Mouse (Mus musculus) kidney, adult 11 months (tissue): Measurements from ENCODE around the gene Gm10272.
"Not testable (repeated sequence)": the region's sequence is repeated elsewhere in the genome, so short reads cannot be mapped to it uniquely, and the experiment has no call there.

Experiments
- DNase-seq: peaks from one replicate; pipeline ENCODE4 v3.0.0; 2022

Gm10272 gene

GRCm38 (mm10) chr10:77706326-77706725, at the start of gene Gm10272:
Gm10272 (plus strand) TSS chr10:77706626.
- DNase-seq, result no peak

- DNase-seq, result peak; percentile 39
Observed at GRCm38 (mm10) chr10:77658286-77658994, 48.0 kb upstream of the Gm10272 start.

DNA sequence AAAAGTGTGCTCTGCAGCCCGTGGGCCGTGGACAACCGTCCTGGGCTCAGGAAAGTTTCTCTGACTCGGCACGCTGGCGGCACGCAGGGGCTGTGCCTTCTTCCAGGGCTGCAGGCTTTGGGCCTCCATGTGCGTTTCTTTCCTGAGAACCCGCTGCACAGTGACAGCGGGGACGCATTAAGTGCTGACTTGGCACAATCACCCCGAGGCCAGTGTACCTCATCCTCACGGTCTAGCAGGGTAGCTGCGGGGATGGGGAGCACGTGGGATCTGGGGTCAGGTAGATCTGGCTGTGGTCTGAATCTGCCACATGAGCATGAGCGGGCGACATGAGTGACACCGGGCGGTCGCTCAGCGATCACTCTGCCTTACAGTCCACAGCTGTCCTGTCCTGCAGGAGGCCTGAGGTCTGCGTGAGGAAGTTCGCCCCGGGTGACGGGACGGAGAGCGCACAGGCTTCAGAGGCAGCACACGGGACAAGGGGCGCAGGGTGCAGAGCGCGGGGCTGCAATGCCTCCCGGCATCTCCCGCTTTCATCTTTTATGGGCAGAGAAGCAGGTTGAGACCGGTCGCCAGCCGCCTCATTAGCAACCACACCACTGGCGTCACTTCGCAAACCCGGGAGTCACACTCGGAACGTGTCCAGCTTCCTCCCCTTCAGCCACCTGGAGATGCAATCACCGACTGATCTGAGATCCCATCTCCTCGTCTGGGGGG, 42.3 kb upstream of the Gm10272 start:
- no peak for DNase-seq

- no peak for DNase-seq
Observed at GRCm38 (mm10) chr10:77666342-77666741, 40.1 kb upstream of the Gm10272 start.

DNA sequence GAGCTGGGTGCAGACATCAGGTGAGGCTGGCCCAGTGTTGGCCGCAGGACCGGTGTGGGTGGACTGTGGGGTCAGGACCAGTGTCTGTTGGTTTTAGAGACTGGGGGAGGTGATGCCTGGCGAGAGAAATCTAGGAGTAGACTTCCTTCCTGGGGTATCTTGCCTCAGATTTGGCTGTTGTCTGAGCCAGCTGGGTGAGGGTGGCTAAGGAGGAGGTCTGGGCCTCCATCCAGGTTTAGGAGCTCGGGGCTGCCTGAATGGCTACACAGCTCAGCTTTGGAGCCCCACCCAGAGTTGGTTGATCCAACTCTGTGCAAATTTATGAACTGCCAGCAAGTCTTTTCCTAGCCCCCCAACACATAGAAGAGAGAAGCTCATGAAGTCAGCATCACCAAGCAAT, 39.0 kb upstream of the Gm10272 start:
- DNase-seq, result no peak

DNA sequence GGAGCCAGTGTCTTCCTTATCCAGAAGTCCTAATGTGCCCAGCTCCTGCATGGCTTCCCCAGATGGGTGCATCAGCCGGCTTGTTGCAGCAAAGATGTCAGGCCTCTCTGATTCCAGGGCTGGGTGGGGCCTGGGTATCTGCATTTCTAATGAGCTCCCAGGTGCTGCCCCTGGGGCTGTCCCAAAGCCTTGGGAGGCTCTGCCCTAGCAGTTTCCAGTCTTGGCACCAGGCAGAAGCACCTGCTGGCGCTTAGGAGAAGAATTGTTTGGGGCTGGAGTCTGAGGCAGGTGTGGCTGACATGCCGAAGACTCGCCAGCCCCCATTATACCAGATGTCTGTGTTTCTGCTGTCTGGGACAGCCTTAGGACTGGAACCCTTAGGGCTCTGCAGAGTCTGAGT, 35.7 kb upstream of the Gm10272 start:
- no peak for DNase-seq

DNA sequence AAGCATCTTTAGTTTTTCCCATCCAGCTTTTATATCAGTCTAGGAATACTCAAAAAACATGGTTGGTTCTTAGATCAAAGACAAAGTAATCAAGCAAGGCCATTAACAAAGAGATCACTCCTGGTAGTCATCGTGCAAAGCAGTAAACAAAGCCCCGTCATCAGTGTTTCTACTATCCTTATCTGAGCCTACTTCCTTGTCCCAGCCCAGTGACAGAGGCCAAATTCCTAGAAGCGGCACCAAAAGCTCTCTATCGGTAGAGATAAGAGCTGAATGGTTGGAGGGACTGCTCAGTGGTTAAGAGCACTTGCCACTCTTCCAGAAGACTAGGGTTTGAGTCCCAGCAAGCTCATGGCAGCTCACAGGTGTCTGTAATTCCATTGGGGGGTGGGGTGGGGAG, 34.9 kb upstream of the Gm10272 start:
- no peak for DNase-seq

- no peak for DNase-seq
Observed at GRCm38 (mm10) chr10:77673765-77674164, 32.7 kb upstream of the Gm10272 start.

GRCm38 (mm10) chr10:77677562-77677961, 28.9 kb upstream of the Gm10272 start:
- no peak for DNase-seq

- DNase-seq, result no peak
Observed at GRCm38 (mm10) chr10:77682994-77683393, 23.4 kb upstream of the Gm10272 start.

GRCm38 (mm10) chr10:77684181-77684580, 22.2 kb upstream of the Gm10272 start:
- no peak for DNase-seq

DNA sequence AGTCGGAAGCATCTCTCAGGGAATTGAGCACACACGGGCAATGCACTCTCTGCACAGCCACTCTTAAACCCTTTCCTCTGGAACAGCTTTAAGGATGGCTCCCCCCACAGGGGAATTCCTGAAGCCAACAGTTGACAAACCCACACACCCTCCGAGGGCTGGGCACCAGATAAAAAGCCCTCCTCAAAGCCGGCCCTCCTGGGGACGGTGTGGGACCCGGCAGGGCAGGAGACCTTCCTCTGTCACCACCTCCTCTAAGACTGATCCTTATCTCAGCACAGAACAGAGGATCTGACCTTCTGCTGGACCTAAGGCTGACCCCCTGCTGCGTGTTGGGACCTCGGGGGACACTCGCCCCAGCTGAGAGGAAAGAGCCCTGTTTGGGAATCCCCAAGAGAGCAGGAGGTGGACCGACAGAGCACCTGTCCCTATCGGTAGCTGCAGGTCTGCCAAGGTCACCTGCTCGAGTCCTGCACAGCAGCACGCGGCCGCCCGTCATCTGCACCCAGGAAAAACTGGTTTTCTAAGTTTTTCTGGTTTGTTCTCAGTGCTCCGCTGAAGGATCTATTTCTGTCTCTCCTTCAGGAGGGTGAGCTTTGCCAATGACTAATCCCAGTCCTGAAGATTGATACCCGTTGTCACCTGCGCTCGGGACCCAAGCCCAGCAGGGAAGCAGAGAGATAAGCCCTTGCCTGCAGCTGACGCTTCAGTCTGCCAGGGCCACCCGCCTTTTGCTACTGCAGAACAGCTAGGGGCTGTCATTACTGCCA, 20.3 kb upstream of the Gm10272 start, which contains the start of gene Tspear:
TSS of gene Tspear (plus strand) at position 675 of the 770 bp plus-strand sequence.
- DNase-seq, result no peak

- no peak for DNase-seq
Observed at GRCm38 (mm10) chr10:77687021-77687420, 19.4 kb upstream of the Gm10272 start.

- DNase-seq, result not testable (repeated sequence)
Observed at GRCm38 (mm10) chr10:77690356-77690807, 16.0 kb upstream of the Gm10272 start, which contains the start of gene Gm19402. Gm19402 (minus strand) TSS chr10:77690757.

DNA sequence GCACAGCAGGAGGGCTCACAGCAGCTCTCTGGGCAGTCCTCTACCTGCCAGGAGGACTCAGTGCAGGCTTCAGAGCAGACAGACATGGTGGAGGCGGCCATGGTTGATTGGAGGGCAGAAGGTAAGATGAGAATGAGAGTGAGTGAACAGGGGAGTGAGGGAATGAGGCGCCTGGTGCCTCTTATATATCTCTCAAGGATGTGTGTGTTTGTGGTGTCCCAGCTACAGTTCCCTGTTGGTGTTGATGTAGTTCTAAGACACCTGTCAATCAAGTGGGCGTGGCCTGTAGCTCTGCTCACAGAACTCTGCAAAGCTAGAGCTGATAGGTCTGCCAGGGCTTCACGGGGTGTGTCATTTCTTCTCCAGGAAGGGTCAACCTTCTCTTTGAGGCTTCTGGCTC, 9.3 kb upstream of the Gm10272 start, which contains the start of gene Gm9508:
TSS of gene Gm9508 (minus strand) at position 101 of the 400 bp plus-strand sequence.
- no peak for DNase-seq

GRCm38 (mm10) chr10:77709831-77710230, 3.4 kb downstream of the Gm10272 start:
- DNase-seq, result no peak

DNA sequence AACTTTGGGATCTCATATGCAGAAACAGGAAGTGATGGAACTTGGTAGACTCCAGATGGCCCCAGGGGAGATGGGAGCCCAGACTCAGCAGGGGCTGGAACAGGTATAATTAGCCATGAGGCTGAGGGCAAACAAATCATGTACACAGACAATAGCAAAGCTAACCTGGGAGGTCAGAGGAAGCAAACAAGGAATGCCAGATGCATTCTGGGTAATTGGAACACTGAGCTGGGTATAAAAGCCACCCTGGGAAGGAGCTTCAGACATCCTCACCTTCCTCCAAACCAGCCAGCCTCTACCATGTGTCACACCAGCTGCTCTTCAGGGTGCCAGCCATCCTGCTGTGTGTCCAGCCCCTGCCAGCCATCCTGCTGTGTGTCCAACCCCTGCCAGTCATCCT, 4.7 kb downstream of the Gm10272 start, which contains the start of gene Gm10024:
TSS of gene Gm10024 (plus strand) at position 301 of the 400 bp plus-strand sequence.
- DNase-seq, result not testable (repeated sequence)

DNA sequence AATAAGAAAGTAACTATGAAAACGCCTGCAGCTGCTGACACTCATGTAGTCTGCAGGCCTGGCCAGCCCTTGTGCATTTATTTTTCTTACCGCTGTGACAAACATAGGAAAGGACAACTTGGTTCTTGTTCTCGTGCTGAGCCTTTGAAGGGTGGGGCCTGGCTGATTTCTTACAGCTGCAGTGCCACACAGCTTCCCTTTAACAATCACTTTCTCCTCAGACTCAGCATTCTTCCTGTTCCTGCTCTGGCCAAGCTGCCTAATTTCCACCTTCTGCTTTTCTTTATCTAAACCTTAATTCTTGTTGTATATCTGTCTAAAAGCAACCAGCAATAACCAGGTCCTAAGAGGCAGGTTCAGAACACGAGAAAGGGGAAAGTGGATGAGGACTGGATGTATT, 7.3 kb downstream of the Gm10272 start:
- DNase-seq, result no peak

GRCm38 (mm10) chr10:77715507-77715906, 9.1 kb downstream of the Gm10272 start, which contains the start of gene Gm10142:
Gm10142 (plus strand) TSS chr10:77715807.
- DNase-seq, result no peak

DNA sequence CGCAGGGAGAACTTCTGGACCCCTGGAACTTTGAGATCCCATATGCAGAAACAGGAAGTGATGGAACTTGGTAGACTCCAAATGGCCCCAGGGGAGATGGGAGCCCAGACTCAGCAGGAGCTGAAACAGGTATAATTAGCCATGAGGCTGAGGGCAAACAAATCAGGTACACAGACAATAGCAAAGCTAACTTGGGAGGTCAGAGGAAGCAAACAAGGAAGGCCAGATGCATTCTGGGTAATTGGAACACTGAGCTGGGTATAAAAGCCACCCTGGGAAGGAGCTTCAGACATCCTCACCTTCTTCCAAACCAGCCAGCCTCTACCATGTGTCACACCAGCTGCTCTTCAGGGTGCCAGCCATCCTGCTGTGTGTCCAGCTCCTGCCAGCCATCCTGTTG, 13.9 kb downstream of the Gm10272 start, which contains the start of gene Krtap12-1:
TSS of gene Krtap12-1 (plus strand) at position 301 of the 400 bp plus-strand sequence.
- DNase-seq, result not testable (repeated sequence)

GRCm38 (mm10) chr10:77724855-77725254, 18.4 kb downstream of the Gm10272 start:
- DNase-seq, result no peak

GRCm38 (mm10) chr10:77726186-77726585, 19.8 kb downstream of the Gm10272 start, which contains the start of gene Gm10100:
Gm10100 (plus strand) TSS chr10:77726486.
- DNase-seq, result no peak

- no peak for DNase-seq
Observed at GRCm38 (mm10) chr10:77728280-77728679, 21.9 kb downstream of the Gm10272 start.
